Mouse (Mus musculus): ENCODE measurements at regions not wholly inside any gene's neighbourhood (a gene's known extent, or its start where the extent isn't known, plus 50 kb on each side); places are given as distances from the start of the nearest gene placed in this dataset.

- Histone ChIP-seq H3K36me3 (no peaks in the 10 kb centered on the region), H3K4me1 (replicated peaks) (no peaks in the 10 kb centered on the region), H3K9ac (replicated peaks) (no peak overlapping the region), H3K9me3 (no peaks in the 10 kb centered on the region), H3K27ac (no peak overlapping the region), H3K27me3 (no peaks in the 10 kb centered on the region), H3K4me2 (no peak overlapping the region), H3K4me3 (replicated peaks) (no peak overlapping the region)
- WGBS, result 81% methylated on average over 7 of the region's 7 CpGs
- no peak for ATAC-seq (ENCODE audit: insufficient number of reproducible peaks, insufficient read depth, low FRiP score, low TSS enrichment, low read depth)
Measured at GRCm38 (mm10) chr3:151294606-151295005, 143.1 kb upstream of the Adgrl4 start.

- H3K27ac ChIP-seq, result no peak overlapping the region
- no peak for ATAC-seq (ENCODE audit: insufficient number of reproducible peaks, insufficient read depth, low FRiP score, low TSS enrichment, low read depth)
- H3K9ac ChIP-seq (replicated peaks), result no peak overlapping the region
- no peak overlapping the region for H3K4me2 ChIP-seq
- no peak overlapping the region for H3K4me3 ChIP-seq (replicated peaks)
- H3K9me3 ChIP-seq, result no peaks in the 10 kb centered on the region
- no peaks in the 10 kb centered on the region for H3K27me3 ChIP-seq
- no peaks in the 10 kb centered on the region for H3K36me3 ChIP-seq
- H3K4me1 ChIP-seq (replicated peaks), result no peaks in the 10 kb centered on the region
- WGBS, result 49% methylated on average over 9 of the region's 9 CpGs
Measured at GRCm38 (mm10) chr3:151295027-151295426, 142.7 kb upstream of the Adgrl4 start.

GRCm38 (mm10) chr3:151298325-151298724 lies 139.4 kb upstream of the Adgrl4 start:
- H3K27me3 ChIP-seq, result no peaks in the 10 kb centered on the region

GRCm38 (mm10) chr3:151305402-151305801 lies 132.3 kb upstream of the Adgrl4 start:
- Histone ChIP-seq H3K4me3 (replicated peaks) (no peak overlapping the region), H3K27me3 (no peaks in the 10 kb centered on the region), H3K36me3 (no peaks in the 10 kb centered on the region), H3K9me3 (no peaks in the 10 kb centered on the region), H3K27ac (no peak overlapping the region), H3K4me2 (no peak overlapping the region), H3K4me1 (replicated peaks) (no peaks in the 10 kb centered on the region), H3K9ac (replicated peaks) (no peak overlapping the region)
- no peak for ATAC-seq (ENCODE audit: insufficient number of reproducible peaks, insufficient read depth, low FRiP score, low TSS enrichment, low read depth)
- WGBS, result 92% methylated on average over 4 of the region's 4 CpGs

More at GRCm38 (mm10) chr3:151298325-151298724, 139.4 kb upstream of the Adgrl4 start:
- Histone ChIP-seq H3K4me1 (replicated peaks) (no peaks in the 10 kb centered on the region), H3K9me3 (no peaks in the 10 kb centered on the region), H3K27ac (no peak overlapping the region), H3K36me3 (no peaks in the 10 kb centered on the region), H3K4me3 (replicated peaks) (no peak overlapping the region), H3K9ac (replicated peaks) (no peak overlapping the region), H3K4me2 (no peak overlapping the region)
- 49% methylated on average over 2 of the region's 2 CpGs for WGBS
- ATAC-seq (ENCODE audit: insufficient number of reproducible peaks, insufficient read depth, low FRiP score, low TSS enrichment, low read depth), result no peak

- no peaks in the 10 kb centered on the region for H3K36me3 ChIP-seq
- H3K4me2 ChIP-seq, result no peak overlapping the region
- no peak overlapping the region for H3K4me3 ChIP-seq (replicated peaks)
- H3K9me3 ChIP-seq, result no peaks in the 10 kb centered on the region
- no peaks in the 10 kb centered on the region for H3K27me3 ChIP-seq
- H3K9ac ChIP-seq (replicated peaks), result no peak overlapping the region
- no peaks in the 10 kb centered on the region for H3K4me1 ChIP-seq (replicated peaks)
- no peak overlapping the region for H3K27ac ChIP-seq
- no peak for ATAC-seq (ENCODE audit: insufficient number of reproducible peaks, insufficient read depth, low FRiP score, low TSS enrichment, low read depth)
- 52% methylated on average over 4 of the region's 4 CpGs for WGBS
Measured at GRCm38 (mm10) chr3:151307975-151308374, 129.7 kb upstream of the Adgrl4 start.

GRCm38 (mm10) chr3:151323835-151324234 lies 113.9 kb upstream of the Adgrl4 start:
- Histone ChIP-seq H3K27me3 (no peaks in the 10 kb centered on the region), H3K9me3 (no peaks in the 10 kb centered on the region), H3K4me1 (replicated peaks) (peaks cover 4% of the 10 kb centered on the region), H3K9ac (replicated peaks) (no peak overlapping the region), H3K27ac (no peak overlapping the region), H3K4me2 (no peak overlapping the region), H3K36me3 (no peaks in the 10 kb centered on the region), H3K4me3 (replicated peaks) (no peak overlapping the region)
- no peak for ATAC-seq (ENCODE audit: insufficient number of reproducible peaks, insufficient read depth, low FRiP score, low TSS enrichment, low read depth)
- 9% methylated on average over 3 of the region's 3 CpGs for WGBS

GRCm38 (mm10) chr3:151329801-151330200 lies 107.9 kb upstream of the Adgrl4 start:
- WGBS, result 85% methylated on average over 4 of the region's 4 CpGs
- Histone ChIP-seq H3K27ac (no peak overlapping the region), H3K9ac (replicated peaks) (no peak overlapping the region), H3K4me3 (replicated peaks) (no peak overlapping the region), H3K4me2 (no peak overlapping the region), H3K9me3 (no peaks in the 10 kb centered on the region), H3K4me1 (replicated peaks) (peaks cover 18% of the 10 kb centered on the region; the same call in 1 of the 2 replicates), H3K27me3 (no peaks in the 10 kb centered on the region), H3K36me3 (no peaks in the 10 kb centered on the region)
- no peak for ATAC-seq (ENCODE audit: insufficient number of reproducible peaks, insufficient read depth, low FRiP score, low TSS enrichment, low read depth)

GRCm38 (mm10) chr3:151331906-151332305 lies 105.8 kb upstream of the Adgrl4 start:
- H3K27ac ChIP-seq, result no peak overlapping the region
- no peak for ATAC-seq (ENCODE audit: insufficient number of reproducible peaks, insufficient read depth, low FRiP score, low TSS enrichment, low read depth)
- H3K36me3 ChIP-seq, result no peaks in the 10 kb centered on the region
- H3K4me3 ChIP-seq (replicated peaks), result no peak overlapping the region
- H3K9me3 ChIP-seq, result no peaks in the 10 kb centered on the region
- peaks cover 18% of the 10 kb centered on the region; the same call in 1 of the 2 replicates for H3K4me1 ChIP-seq (replicated peaks)
- H3K4me2 ChIP-seq, result no peak overlapping the region
- no peaks in the 10 kb centered on the region for H3K27me3 ChIP-seq
- no peak overlapping the region for H3K9ac ChIP-seq (replicated peaks)
- WGBS, result 45% methylated on average over 2 of the region's 2 CpGs

GRCm38 (mm10) chr3:151332317-151332687 lies 105.4 kb upstream of the Adgrl4 start:
- H3K9me3 ChIP-seq, result no peaks in the 10 kb centered on the region
- no peak overlapping the region for H3K4me3 ChIP-seq (replicated peaks)
- H3K4me2 ChIP-seq, result no peak overlapping the region
- no peaks in the 10 kb centered on the region for H3K27me3 ChIP-seq
- H3K9ac ChIP-seq (replicated peaks), result no peak overlapping the region
- ATAC-seq (ENCODE audit: insufficient number of reproducible peaks, insufficient read depth, low FRiP score, low TSS enrichment, low read depth), result no peak
- WGBS, result 59% methylated on average over 1 of the region's 1 CpGs
- H3K36me3 ChIP-seq, result no peaks in the 10 kb centered on the region
- no peak overlapping the region for H3K27ac ChIP-seq
- H3K4me1 ChIP-seq (replicated peaks), result peaks cover 18% of the 10 kb centered on the region; the same call in 1 of the 2 replicates

- no peaks in the 10 kb centered on the region for H3K27me3 ChIP-seq
- ATAC-seq (ENCODE audit: insufficient number of reproducible peaks, insufficient read depth, low FRiP score, low TSS enrichment, low read depth), result no peak
- no peaks in the 10 kb centered on the region for H3K9me3 ChIP-seq
- H3K36me3 ChIP-seq, result no peaks in the 10 kb centered on the region
- H3K27ac ChIP-seq, result no peak overlapping the region
- WGBS, result 56% methylated on average over 9 of the region's 9 CpGs
- H3K4me3 ChIP-seq (replicated peaks), result no peak overlapping the region
- H3K4me1 ChIP-seq (replicated peaks), result peaks cover 18% of the 10 kb centered on the region; the same call in 1 of the 2 replicates
- no peak overlapping the region for H3K4me2 ChIP-seq
- H3K9ac ChIP-seq (replicated peaks), result no peak overlapping the region
Measured at GRCm38 (mm10) chr3:151332688-151333452, 104.8 kb upstream of the Adgrl4 start.

- H3K4me1 ChIP-seq (replicated peaks), result peaks cover 18% of the 10 kb centered on the region; the same call in 1 of the 2 replicates
- no peak for ATAC-seq (ENCODE audit: insufficient number of reproducible peaks, insufficient read depth, low FRiP score, low TSS enrichment, low read depth)
- no peaks in the 10 kb centered on the region for H3K9me3 ChIP-seq
- no peak overlapping the region for H3K4me2 ChIP-seq
- no peaks in the 10 kb centered on the region for H3K27me3 ChIP-seq
- H3K4me3 ChIP-seq (replicated peaks), result no peak overlapping the region
- WGBS, result 27% methylated on average over 6 of the region's 6 CpGs
- no peaks in the 10 kb centered on the region for H3K36me3 ChIP-seq
- H3K9ac ChIP-seq (replicated peaks), result no peak overlapping the region
- no peak overlapping the region for H3K27ac ChIP-seq
Measured at GRCm38 (mm10) chr3:151333867-151334341, 103.8 kb upstream of the Adgrl4 start.
